ENCODE assay signal across 12 mouse cellular contexts in genomic region chr2:128137480-128138276, GRCm38 (mm10). TPM values are rescaled to one million over a fixed set of nuclear protein-coding genes. Genes with fewer than 3 reads are reported as not detected.
DNase-seq lines count a peak whose midpoint lies in the region; ATAC-seq and TF ChIP-seq lines count a peak whose summit lies in the region.
"Had no signal": no experiment of that assay in that cellular context is flagged by ENCODE, and none has a peak within 500 bp of the region (broad histone marks: within the 10 kb centered on the region; RNA-seq: fewer than 3 reads in every experiment).

No protein-coding gene starts in this region.

- DNase-seq in adrenal gland, postnatal 14 days, result peak; percentile 57
- DNase-seq in adrenal gland, postnatal 25 days, result no peak
- DNase-seq in liver, adult 2 months (ENCODE audit: extremely low read depth, low read depth, low spot score), result peak; percentile 48
- no peak for DNase-seq in liver
- DNase-seq in retina, embryonic 14.5 days (ENCODE audit: low spot score), result no peak
- DNase-seq: kidney, postnatal 36 days had no signal

- H3K9me3 ChIP-seq in heart, embryonic 12.5 days (replicated peaks), result no peaks in the 10 kb centered on the region
- H3K9me3 ChIP-seq in limb, embryonic 13.5 days, result no peaks in the 10 kb centered on the region
- H3K9me3 ChIP-seq in hindbrain, embryonic 12.5 days (replicated peaks), result no peaks in the 10 kb centered on the region
- H3K9me3 ChIP-seq: midbrain, embryonic 15.5 days; neural tube, embryonic 12.5 days had no signal

- WGBS in liver, adult 2 months, result 56% methylated on average over 22 of the region's 22 CpGs
- WGBS in heart, embryonic 12.5 days, result 80% methylated on average over 22 of the region's 22 CpGs
- 51% methylated on average over 22 of the region's 22 CpGs for WGBS in limb, embryonic 13.5 days
- 81% methylated on average over 22 of the region's 22 CpGs for WGBS in hindbrain, embryonic 12.5 days

- TF ChIP-seq CTCF in liver, adult 2 months (IDR thresholded peaks at IDR 0.05; ENCODE audit: low read depth, low read length), result no peak

- H3K4me3 ChIP-seq in liver, adult 2 months (ENCODE audit: insufficient read depth, low read depth, low read length), result no peak overlapping the region
- H3K4me3 ChIP-seq in heart, embryonic 12.5 days, result no peak overlapping the region
- no peak overlapping the region for H3K4me3 ChIP-seq in limb, embryonic 13.5 days
- H3K4me3 ChIP-seq in hindbrain, embryonic 12.5 days, result no peak overlapping the region
- H3K4me3 ChIP-seq: midbrain, embryonic 15.5 days; neural tube, embryonic 12.5 days had no signal

- peaks cover 7% of the 10 kb centered on the region for H3K4me1 ChIP-seq in liver, adult 2 months (ENCODE audit: control insufficient read depth, insufficient read depth, low read length)
- H3K4me1 ChIP-seq in heart, embryonic 12.5 days (replicated peaks), result peaks cover 41% of the 10 kb centered on the region
- H3K4me1 ChIP-seq in limb, embryonic 13.5 days, result peaks cover 61% of the 10 kb centered on the region
- peaks cover 39% of the 10 kb centered on the region for H3K4me1 ChIP-seq in hindbrain, embryonic 12.5 days

- TF ChIP-seq POLR2A in liver, adult 2 months (IDR thresholded peaks at IDR 0.05; ENCODE audit: extremely low read depth, insufficient read depth, low read length), result no peak

- H3K36me3 ChIP-seq in liver, adult 2 months (ENCODE audit: control insufficient read depth, insufficient read depth, low read length), result no peaks in the 10 kb centered on the region
- H3K36me3 ChIP-seq in heart, embryonic 12.5 days, result peaks cover 26% of the 10 kb centered on the region
- H3K36me3 ChIP-seq in limb, embryonic 13.5 days, result peaks cover 28% of the 10 kb centered on the region
- H3K36me3 ChIP-seq in hindbrain, embryonic 12.5 days, result peaks cover 11% of the 10 kb centered on the region
- H3K36me3 ChIP-seq: midbrain, embryonic 15.5 days had no signal

- no peaks in the 10 kb centered on the region for H3K79me2 ChIP-seq in liver, adult 2 months (ENCODE audit: control insufficient read depth, insufficient read depth, low read length)

- no peaks in the 10 kb centered on the region for H3K27me3 ChIP-seq in liver, adult 2 months (ENCODE audit: control insufficient read depth, insufficient read depth, low read length)
- no peaks in the 10 kb centered on the region for H3K27me3 ChIP-seq in heart, embryonic 12.5 days (replicated peaks)
- H3K27me3 ChIP-seq in limb, embryonic 13.5 days, result no peaks in the 10 kb centered on the region
- no peaks in the 10 kb centered on the region for H3K27me3 ChIP-seq in hindbrain, embryonic 12.5 days
- H3K27me3 ChIP-seq: midbrain, embryonic 15.5 days; neural tube, embryonic 12.5 days had no signal

- H3K4me2 ChIP-seq in heart, embryonic 12.5 days, result no peak overlapping the region
- peak overlapping the region; percentile 14 for H3K4me2 ChIP-seq in limb, embryonic 13.5 days (replicated peaks)
- no peak overlapping the region for H3K4me2 ChIP-seq in hindbrain, embryonic 12.5 days (replicated peaks)
- H3K4me2 ChIP-seq: midbrain, embryonic 15.5 days; neural tube, embryonic 12.5 days had no signal

- H3K27ac ChIP-seq in liver, adult 2 months (replicated peaks; ENCODE audit: insufficient read depth, low read depth, low read length), result no peak overlapping the region
- H3K27ac ChIP-seq in heart, embryonic 12.5 days (ENCODE audit: poor library complexity, severe bottlenecking), result peak overlapping the region; percentile 10; the same call in 1 of the 2 replicates
- peak overlapping the region; percentile 39; the same call in 1 of the 2 replicates for H3K27ac ChIP-seq in limb, embryonic 13.5 days
- H3K27ac ChIP-seq in hindbrain, embryonic 12.5 days, result no peak overlapping the region
- H3K27ac ChIP-seq: macrophage; midbrain, embryonic 15.5 days; neural tube, embryonic 12.5 days had no signal

- no peak for ATAC-seq in heart, embryonic 12.5 days (ENCODE audit: insufficient number of reproducible peaks, low FRiP score)
- ATAC-seq in limb, embryonic 13.5 days (ENCODE audit: low FRiP score, low read depth), result no peak
- ATAC-seq in hindbrain, embryonic 12.5 days (ENCODE audit: low FRiP score), result no peak
- ATAC-seq: midbrain, embryonic 15.5 days had no signal

- no peak overlapping the region for H3K9ac ChIP-seq in liver, adult 2 months (ENCODE audit: low read depth, low read length)
- H3K9ac ChIP-seq in heart, embryonic 12.5 days, result no peak overlapping the region
- 0 out of 2 replicates have a peak overlapping the region, but pooled peaks have one; percentile 19 for H3K9ac ChIP-seq in limb, embryonic 13.5 days
- no peak overlapping the region for H3K9ac ChIP-seq in hindbrain, embryonic 12.5 days
- H3K9ac ChIP-seq: midbrain, embryonic 15.5 days; neural tube, embryonic 12.5 days had no signal

RNA-seq across cellular contexts. Expression of gene Bcl2l11, which starts 11.8 kb away (rescaled TPM):
- total RNA-seq in adrenal gland, postnatal 14 days (2021), result 27.0 and 34.8 TPM in 2 replicates
- total RNA-seq in adrenal gland, postnatal 25 days (2021), result 17.9 and 20.2 TPM in 2 replicates
- 4.0 and 7.0 TPM in 2 replicates for total RNA-seq in liver, adult 2 months (2014; rRNA removed)
- polyA plus RNA-seq in liver, adult 2 months (2012; rRNA removed), result 2.7 and 2.8 TPM in 2 replicates
- 21.6 and 23.3 TPM in 2 replicates for polyA plus RNA-seq in heart, embryonic 12.5 days (2016; fragmentation: Nextera tagmentation; extraction: Ambion mirVana)
- 25.8 and 27.8 TPM in 2 replicates for polyA plus RNA-seq in limb, embryonic 13.5 days (2015; fragmentation: Nextera tagmentation; extraction: Ambion mirVana)
- polyA plus RNA-seq in hindbrain, embryonic 12.5 days (2016; fragmentation: Nextera tagmentation; extraction: Ambion mirVana), result 26.3 and 30.5 TPM in 2 replicates

Comparison
In these comparisons a context has a peak if more than half of its experiments do, and no peak if none do; other contexts are left out.
1. DNase-seq: peak in adrenal gland, postnatal 14 days (single experiment) and liver, adult 2 months (single experiment); none in adrenal gland, postnatal 25 days (single experiment), liver (single experiment) and retina, embryonic 14.5 days (single experiment).
2. H3K27ac ChIP-seq: peak in heart, embryonic 12.5 days (single experiment) and limb, embryonic 13.5 days (single experiment); none in liver, adult 2 months (single experiment) and hindbrain, embryonic 12.5 days (single experiment).